Mouse (Mus musculus) midbrain, postnatal 0 days (tissue): ENCODE measurements around the gene Cldn2. TPM values are rescaled to one million over a fixed set of nuclear protein-coding genes. Genes with fewer than 3 reads are reported as not detected.
"Not testable (repeated sequence)": the region's sequence is repeated elsewhere in the genome, so short reads cannot be mapped to it uniquely, and the experiment has no call there.

Experiments used
- ATAC-seq: fragments of 200-750 bp; cut with Nextera tagmentation; 2 replicates; pipeline ENCODE4 v1.8.0; 2017; ENCODE audit warnings: moderate number of reproducible peaks, mild to moderate bottlenecking, moderate TSS enrichment, moderate library complexity; ENCODE audit not compliant: low FRiP score
- DNase-seq: peaks from one replicate; pipeline ENCODE4 v3.0.0-alpha.2; 2015; ENCODE audit warnings: low spot score
- H3K27ac ChIP-seq: fragments of 300-500 bp; sonication (generic); 2 replicates; pipeline ENCODE4 v1.5.1; 2014; ENCODE audit warnings: low read depth, mild to moderate bottlenecking, low read length, mixed read lengths
- H3K27me3 ChIP-seq: fragments of 300-500 bp; sonication (generic); 2 replicates; pipeline ENCODE4 v1.6.1; 2014; ENCODE audit warnings: low read length, control low read depth, mixed read lengths; ENCODE audit not compliant: insufficient read depth
- H3K36me3 ChIP-seq: fragments of 300-500 bp; sonication (generic); 2 replicates; pipeline ENCODE4 v1.6.1; 2014; ENCODE audit warnings: low read length, control low read depth, mixed read lengths; ENCODE audit not compliant: insufficient read depth
- H3K4me1 ChIP-seq: fragments of 300-500 bp; sonication (generic); 2 replicates; pipeline ENCODE4 v1.6.1; 2014; ENCODE audit warnings: mild to moderate bottlenecking, control low read depth, antibody characterized with exemption, low read length, mixed read lengths; ENCODE audit not compliant: insufficient read depth
- H3K4me2 ChIP-seq: fragments of 300-500 bp; sonication (generic); 2 replicates; pipeline ENCODE4 v1.6.1; 2014; ENCODE audit warnings: low read depth, mild to moderate bottlenecking, low read length, mixed read lengths; ENCODE audit not compliant: poor library complexity, severe bottlenecking
- H3K4me3 ChIP-seq: fragments of 300-500 bp; sonication (generic); 2 replicates; pipeline ENCODE4 v1.5.1; 2014; ENCODE audit warnings: low read depth, mild to moderate bottlenecking, low read length, moderate library complexity
- H3K9ac ChIP-seq: fragments of 300-500 bp; sonication (generic); replicated peaks from 2 replicates; pipeline ENCODE4 v1.6.1; 2014; ENCODE audit warnings: mild to moderate bottlenecking, low read length, moderate library complexity, mixed read lengths; ENCODE audit not compliant: poor library complexity, severe bottlenecking
- H3K9me3 ChIP-seq: fragments of 300-500 bp; sonication (generic); 2 replicates; pipeline ENCODE4 v1.6.1; 2016; ENCODE audit warnings: low read length, control low read depth
- CTCF ChIP-seq: IDR thresholded peaks from 2 replicates; pipeline ENCODE4 v1.5.1; 2016; ENCODE audit warnings: antibody characterized with exemption, mild to moderate bottlenecking
- WGBS: fragments of 180-500 bp; shearing (Covaris S2); extraction: QIAGEN DNeasy Blood & Tissue Kit; methylation state at CpG from one replicate; pipeline ENCODE4 v1.1.7; 2014; 5-methylcytosine and 5-hydroxymethylcytosine counted together
- polyA plus RNA-seq: library from polyadenylated mRNA; unstranded; fragments of >200 nt; fragmentation: Nextera tagmentation; extraction: Ambion mirVana; gene quantifications from 2 replicates; pipeline ENCODE4 v1.2.1, GENCODE M21; 2015
- total RNA-seq: library from RNA; depleted of rRNA; stranded (reverse); fragments of >200 nt; gene quantifications from 2 replicates; pipeline ENCODE4 v1.2.3, GENCODE M21; 2014; rRNA removed

The Cldn2 gene
- total RNA-seq (0.52 and 1.4 TPM in 2 replicates), polyA plus RNA-seq (0.25 and 0.31 TPM in 2 replicates)

GRCm38 (mm10) chrX:139800406-139800878, at the start of gene Cldn2:
Gene Cldn2, plus strand, starts transcription at chrX:139800828.
- Histone ChIP-seq H3K27ac (no peak within 1 kb of the TSS), H3K4me2 (no peak within 1 kb of the TSS), H3K27me3 (no peaks in the 10 kb centered on the region), H3K9me3 (no peaks in the 10 kb centered on the region), H3K36me3 (no peaks in the 10 kb centered on the region), H3K9ac (no peak within 1 kb of the TSS), H3K4me1 (no peaks in the 10 kb centered on the region), H3K4me3 (no peak within 1 kb of the TSS)
- WGBS = 75% methylated on average over 8 of the region's 8 CpGs
- no peak for TF ChIP-seq CTCF
- no peak for DNase-seq
- ATAC-seq = no peak

- 0% methylated on average over 1 of the region's 1 CpGs for WGBS
Observed at GRCm38 (mm10) chrX:139751855-139752254, 48.8 kb upstream of the Cldn2 start.

GRCm38 (mm10) chrX:139758634-139759033, 42.0 kb upstream of the Cldn2 start:
- not testable (repeated sequence) for H3K4me3 ChIP-seq, H3K4me2 ChIP-seq, DNase-seq, H3K36me3 ChIP-seq, H3K4me1 ChIP-seq, H3K9ac ChIP-seq, H3K27ac ChIP-seq, H3K27me3 ChIP-seq, ATAC-seq, H3K9me3 ChIP-seq
- 77% methylated on average over 3 of the region's 3 CpGs for WGBS

More at GRCm38 (mm10) chrX:139751855-139752254, 48.8 kb upstream of the Cldn2 start:
- H3K9me3 ChIP-seq = no peaks in the 10 kb centered on the region
- H3K36me3 ChIP-seq = no peaks in the 10 kb centered on the region
- no peak overlapping the region for H3K27ac ChIP-seq
- no peaks in the 10 kb centered on the region for H3K4me1 ChIP-seq
- no peak overlapping the region for H3K4me3 ChIP-seq
- DNase-seq (peak; percentile 61), ATAC-seq (no peak)
- H3K4me2 ChIP-seq = no peak overlapping the region
- TF ChIP-seq CTCF = peak; percentile 75
- no peak overlapping the region for H3K9ac ChIP-seq
- H3K27me3 ChIP-seq = no peaks in the 10 kb centered on the region; the same call in 1 of the 2 replicates

GRCm38 (mm10) chrX:139762546-139762945, 38.1 kb upstream of the Cldn2 start:
- no peak overlapping the region for H3K4me3 ChIP-seq
- peak; percentile 17 for DNase-seq
- no peaks in the 10 kb centered on the region for H3K4me1 ChIP-seq
- no peak for ATAC-seq
- no peak overlapping the region for H3K9ac ChIP-seq
- 85% methylated on average over 2 of the region's 2 CpGs for WGBS
- no peaks in the 10 kb centered on the region for H3K27me3 ChIP-seq
- H3K36me3 ChIP-seq = no peaks in the 10 kb centered on the region
- H3K4me2 ChIP-seq = no peak overlapping the region
- H3K27ac ChIP-seq = no peak overlapping the region
- TF ChIP-seq CTCF = peak; percentile 56
- H3K9me3 ChIP-seq = no peaks in the 10 kb centered on the region

DNA sequence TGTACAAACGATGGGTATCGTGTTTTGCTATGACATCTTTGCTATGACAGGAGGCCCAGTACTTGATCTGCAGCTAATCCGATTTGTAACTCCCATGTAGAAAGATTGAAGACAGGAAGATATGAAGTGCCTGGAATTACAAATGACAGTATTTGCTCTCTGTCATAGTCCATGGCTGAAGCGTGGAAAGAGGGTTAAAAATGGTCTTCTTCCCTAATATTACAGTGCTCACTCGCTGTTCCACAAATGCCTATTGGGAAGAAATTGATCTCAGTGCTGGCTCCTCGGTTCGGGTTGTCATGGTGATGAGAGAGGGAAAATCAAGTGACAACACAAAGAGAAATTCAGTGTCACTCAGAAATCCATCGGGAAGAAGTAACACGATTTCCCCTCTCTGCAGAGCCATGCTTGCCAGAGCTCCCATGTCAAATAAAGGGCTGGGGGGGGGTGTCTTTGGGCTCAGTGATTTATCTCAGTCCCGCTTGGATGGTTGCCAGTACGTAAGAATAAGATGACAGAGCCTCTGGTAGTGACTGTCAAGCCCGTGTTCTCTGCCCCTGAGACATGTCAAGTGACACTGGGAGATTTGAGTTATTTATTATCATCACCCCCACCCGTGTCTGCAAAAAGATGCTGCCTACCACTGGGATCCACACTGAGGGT, 30.5 kb upstream of the Cldn2 start:
- Histone ChIP-seq H3K27me3 (no peaks in the 10 kb centered on the region; the same call in 1 of the 2 replicates), H3K9ac (no peak overlapping the region), H3K27ac (no peak overlapping the region), H3K4me1 (peaks cover 2% of the 10 kb centered on the region; the same call in 1 of the 2 replicates), H3K9me3 (no peaks in the 10 kb centered on the region), H3K4me2 (no peak overlapping the region), H3K4me3 (no peak overlapping the region), H3K36me3 (no peaks in the 10 kb centered on the region)
- ATAC-seq = 0 out of 2 replicates have a peak, but pooled peaks have one; percentile 23
- no peak for TF ChIP-seq CTCF
- 46% methylated on average over 13 of the region's 13 CpGs for WGBS
- DNase-seq = peak; percentile 20
